Mouse (Mus musculus) small intestine, adult 2 months (tissue): Measurements from ENCODE around the gene Gm29609.

Experiments used
- CTCF ChIP-seq: fragments of 200-500 bp; IDR thresholded peaks from 2 replicates; pipeline ENCODE4 v1.5.1; 2012; ENCODE audit warnings: low read depth, mild to moderate bottlenecking, control low read depth, inconsistent platforms, low read length, moderate library complexity, mixed read lengths; ENCODE audit not compliant: insufficient replicate concordance, insufficient read length; ENCODE audit errors: extremely low read depth
- POLR2A ChIP-seq: fragments of 200-500 bp; IDR thresholded peaks from 2 replicates; pipeline ENCODE4 v1.6.1; 2012; ENCODE audit warnings: low read depth, mild to moderate bottlenecking, control low read depth, inconsistent platforms, low read length, moderate library complexity

DNA sequence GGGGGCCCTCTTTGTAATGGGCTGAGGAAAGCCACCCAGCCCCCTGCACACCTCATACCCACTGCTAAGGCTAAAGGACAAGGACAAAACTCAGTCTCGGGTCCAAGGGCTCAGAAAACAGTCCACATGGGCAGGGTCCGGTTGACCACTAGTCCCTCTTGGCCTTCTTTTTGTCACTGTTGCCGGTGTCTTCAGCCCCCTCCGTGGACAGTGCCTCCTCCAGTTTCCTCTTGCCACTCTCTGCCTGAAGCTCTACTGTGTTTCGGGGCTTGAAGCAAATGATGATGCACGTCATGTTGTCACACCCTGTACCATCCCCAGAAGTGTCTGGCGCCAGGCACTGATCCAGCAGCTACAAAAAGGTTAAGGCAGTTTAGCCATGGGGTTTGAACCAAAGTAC, 23.2 kb upstream of the Gm29609 start:
- TF ChIP-seq POLR2A: no peak
- no peak for TF ChIP-seq CTCF
